Mouse (Mus musculus): Measurements from ENCODE around the gene Prkci.

- peak; percentile 35 for TF ChIP-seq CTCF (IDR thresholded peaks at IDR 0.05; ENCODE audit: low read depth)
- TF ChIP-seq EP300 (IDR thresholded peaks at IDR 0.05; ENCODE audit: low read depth), result no peak
Observed at GRCm38 (mm10) chr3:31056047-31056650, 60.6 kb downstream of the Prkci start.
